Mouse (Mus musculus): ENCODE data around the gene Rora. TPM values are rescaled to one million over a fixed set of nuclear protein-coding genes. Genes with fewer than 3 reads are reported as not detected.

Gene Rora
- polyA plus RNA-seq, 1 experiment: 4.7 TPM

DNA sequence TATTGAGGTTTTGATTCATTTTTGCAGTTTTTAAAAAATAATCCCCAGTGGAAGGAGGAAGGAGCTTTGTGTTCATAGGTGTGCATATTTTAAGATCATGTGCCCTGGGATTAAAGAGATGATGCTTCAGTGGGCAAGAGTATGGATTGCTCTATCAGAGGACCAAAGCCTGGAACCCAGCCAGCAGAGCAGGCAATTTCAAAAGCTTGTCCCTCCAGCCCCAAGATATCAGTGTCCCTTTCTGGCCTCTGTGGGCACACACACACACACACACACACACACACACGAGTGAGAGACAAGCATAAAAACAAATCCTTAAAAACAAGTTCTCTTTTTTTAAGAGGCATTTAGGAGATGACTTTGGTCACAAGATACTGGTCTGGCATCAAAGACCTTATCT lies 727.0 kb downstream of the Rora start:
- TF ChIP-seq POLR2A (IDR thresholded peaks at IDR 0.05; ENCODE audit: control insufficient read depth, extremely low read depth, insufficient read depth, low read length, poor library complexity): no peak
- TF ChIP-seq CTCF (IDR thresholded peaks at IDR 0.05; ENCODE audit: borderline replicate concordance, control insufficient read depth, extremely low read depth, insufficient read depth, low read length, poor library complexity): no peak
- H3K4me3 ChIP-seq (ENCODE audit: control insufficient read depth, insufficient read depth, low read length): no peak overlapping the region
- no peaks in the 10 kb centered on the region for H3K36me3 ChIP-seq (ENCODE audit: control insufficient read depth, insufficient read depth, low read length)
- H3K27ac ChIP-seq (ENCODE audit: control insufficient read depth, insufficient read depth, low read length): no peak overlapping the region
- H3K4me1 ChIP-seq (replicated peaks; ENCODE audit: control insufficient read depth, insufficient read depth, low read length): peaks cover 2% of the 10 kb centered on the region; the same call in 1 of the 2 replicates
- 50% methylated on average over 1 of the region's 1 CpGs for WGBS
- DNase-seq: no peak
- no peaks in the 10 kb centered on the region for H3K27me3 ChIP-seq (ENCODE audit: control insufficient read depth, insufficient read depth, low read length)

DNA sequence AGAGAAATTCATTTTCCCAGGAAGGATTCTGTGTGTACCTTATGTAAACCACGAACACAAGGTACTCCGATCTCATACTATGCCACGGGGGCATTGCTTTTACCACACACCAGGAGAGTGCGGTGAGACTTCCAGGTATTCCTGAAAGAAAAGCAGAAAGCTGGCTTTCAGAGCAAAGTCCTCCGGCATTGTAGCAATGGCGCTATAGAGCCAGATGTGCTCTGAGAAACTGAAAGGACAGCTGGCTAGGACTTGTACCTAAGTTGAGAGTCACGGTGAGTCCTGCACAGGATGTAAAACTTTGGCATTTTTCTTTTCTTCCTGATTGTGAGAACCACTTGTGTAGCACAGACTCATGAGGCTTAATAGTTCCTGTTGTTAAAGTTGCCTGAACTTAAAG lies 728.2 kb downstream of the Rora start:
- DNase-seq: no peak
- 67% methylated on average over 7 of the region's 7 CpGs for WGBS

DNA sequence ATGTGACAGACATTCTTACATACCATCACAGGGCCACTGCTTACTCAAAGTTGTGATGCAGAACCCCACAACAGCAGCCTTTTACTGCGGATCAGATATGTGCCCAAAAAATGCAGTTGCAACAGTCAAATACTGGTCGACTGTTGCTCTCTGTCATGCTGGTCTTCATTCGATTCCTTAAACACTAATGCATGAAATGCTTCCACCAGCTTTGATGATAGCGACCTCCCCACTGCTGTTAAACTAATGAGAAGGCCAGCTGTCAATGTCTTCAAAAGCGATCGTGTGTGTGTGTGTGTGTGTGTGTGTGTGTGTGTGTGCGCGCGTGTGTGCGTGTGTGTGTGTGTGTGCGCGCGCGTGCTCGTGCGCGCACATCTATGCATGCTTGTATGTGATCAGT lies 730.9 kb downstream of the Rora start:
- Histone ChIP-seq H3K27me3 (ENCODE audit: control insufficient read depth, insufficient read depth, low read length) (no peaks in the 10 kb centered on the region), H3K36me3 (ENCODE audit: control insufficient read depth, insufficient read depth, low read length) (no peaks in the 10 kb centered on the region), H3K4me3 (ENCODE audit: control insufficient read depth, insufficient read depth, low read length) (no peak overlapping the region), H3K27ac (ENCODE audit: control insufficient read depth, insufficient read depth, low read length) (no peak overlapping the region), H3K4me1 (replicated peaks; ENCODE audit: control insufficient read depth, insufficient read depth, low read length) (peaks cover 2% of the 10 kb centered on the region; the same call in 1 of the 2 replicates)
- WGBS: 95% methylated on average over 17 of the region's 17 CpGs
- TF ChIP-seq POLR2A (IDR thresholded peaks at IDR 0.05; ENCODE audit: control insufficient read depth, extremely low read depth, insufficient read depth, low read length, poor library complexity): no peak
- no peak for TF ChIP-seq CTCF (IDR thresholded peaks at IDR 0.05; ENCODE audit: borderline replicate concordance, control insufficient read depth, extremely low read depth, insufficient read depth, low read length, poor library complexity)
- DNase-seq: no peak

More for the DNA sequence above, 728.2 kb downstream of the Rora start:
- H3K27ac ChIP-seq (ENCODE audit: control insufficient read depth, insufficient read depth, low read length): no peak overlapping the region
- no peaks in the 10 kb centered on the region for H3K27me3 ChIP-seq (ENCODE audit: control insufficient read depth, insufficient read depth, low read length)
- H3K4me3 ChIP-seq (ENCODE audit: control insufficient read depth, insufficient read depth, low read length): no peak overlapping the region
- TF ChIP-seq POLR2A (IDR thresholded peaks at IDR 0.05; ENCODE audit: control insufficient read depth, extremely low read depth, insufficient read depth, low read length, poor library complexity) (no peak), CTCF (IDR thresholded peaks at IDR 0.05; ENCODE audit: borderline replicate concordance, control insufficient read depth, extremely low read depth, insufficient read depth, low read length, poor library complexity) (no peak)
- H3K4me1 ChIP-seq (replicated peaks; ENCODE audit: control insufficient read depth, insufficient read depth, low read length): peaks cover 2% of the 10 kb centered on the region; the same call in 1 of the 2 replicates
- H3K36me3 ChIP-seq (ENCODE audit: control insufficient read depth, insufficient read depth, low read length): no peaks in the 10 kb centered on the region

DNA sequence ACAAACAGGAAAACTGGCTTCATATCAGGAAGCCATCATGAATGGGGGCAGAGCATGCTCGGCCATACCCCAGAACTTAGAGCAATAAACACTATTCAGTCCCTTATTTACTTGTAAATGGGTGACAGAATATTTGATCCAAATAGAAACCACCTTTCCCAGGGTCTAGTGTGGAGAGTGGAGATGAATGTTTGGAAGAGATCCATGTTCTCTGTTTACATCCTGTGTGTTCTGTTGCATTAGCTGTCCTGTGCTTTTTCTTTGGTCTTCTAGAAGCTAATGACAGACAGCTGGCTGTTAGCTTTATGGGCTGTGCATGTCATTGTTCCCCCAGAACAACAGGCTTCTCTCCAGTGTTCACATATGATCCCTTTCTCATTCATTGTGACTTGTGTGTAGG lies 731.3 kb downstream of the Rora start:
- Histone ChIP-seq H3K27ac (ENCODE audit: control insufficient read depth, insufficient read depth, low read length) (no peak overlapping the region), H3K4me3 (ENCODE audit: control insufficient read depth, insufficient read depth, low read length) (no peak overlapping the region), H3K36me3 (ENCODE audit: control insufficient read depth, insufficient read depth, low read length) (no peaks in the 10 kb centered on the region), H3K27me3 (ENCODE audit: control insufficient read depth, insufficient read depth, low read length) (no peaks in the 10 kb centered on the region), H3K4me1 (replicated peaks; ENCODE audit: control insufficient read depth, insufficient read depth, low read length) (peaks cover 2% of the 10 kb centered on the region; the same call in 1 of the 2 replicates)
- no peak for DNase-seq
- WGBS: 88% methylated on average over 1 of the region's 1 CpGs
- TF ChIP-seq CTCF (IDR thresholded peaks at IDR 0.05; ENCODE audit: borderline replicate concordance, control insufficient read depth, extremely low read depth, insufficient read depth, low read length, poor library complexity): no peak
- TF ChIP-seq POLR2A (IDR thresholded peaks at IDR 0.05; ENCODE audit: control insufficient read depth, extremely low read depth, insufficient read depth, low read length, poor library complexity): no peak

DNA sequence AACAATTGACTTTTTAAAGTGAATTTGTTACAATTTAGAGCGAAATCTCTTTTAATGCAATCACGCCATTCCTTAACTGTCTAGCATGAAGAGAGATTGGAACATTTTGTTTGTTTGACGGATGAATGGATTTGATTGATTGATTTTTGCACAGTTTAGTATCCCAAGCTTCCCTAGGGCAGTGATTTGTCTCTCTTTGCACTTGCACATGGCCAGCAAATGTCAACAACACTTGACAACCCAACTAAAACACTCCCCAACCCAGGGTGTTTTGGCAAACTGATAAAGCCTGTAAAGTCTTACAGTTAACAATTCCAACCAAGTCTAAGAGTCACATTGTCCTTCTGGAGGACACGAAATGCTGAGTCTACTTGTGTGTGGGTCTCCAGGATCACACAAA lies 733.7 kb downstream of the Rora start:
- H3K4me3 ChIP-seq (ENCODE audit: control insufficient read depth, insufficient read depth, low read length): no peak overlapping the region
- H3K27me3 ChIP-seq (ENCODE audit: control insufficient read depth, insufficient read depth, low read length): no peaks in the 10 kb centered on the region
- H3K27ac ChIP-seq (ENCODE audit: control insufficient read depth, insufficient read depth, low read length): no peak overlapping the region
- H3K4me1 ChIP-seq (replicated peaks; ENCODE audit: control insufficient read depth, insufficient read depth, low read length): peaks cover 2% of the 10 kb centered on the region; the same call in 1 of the 2 replicates
- no peaks in the 10 kb centered on the region for H3K36me3 ChIP-seq (ENCODE audit: control insufficient read depth, insufficient read depth, low read length)
- no peak for DNase-seq
- no peak for TF ChIP-seq POLR2A (IDR thresholded peaks at IDR 0.05; ENCODE audit: control insufficient read depth, extremely low read depth, insufficient read depth, low read length, poor library complexity)
- TF ChIP-seq CTCF (IDR thresholded peaks at IDR 0.05; ENCODE audit: borderline replicate concordance, control insufficient read depth, extremely low read depth, insufficient read depth, low read length, poor library complexity): no peak
- 95% methylated on average over 4 of the region's 4 CpGs for WGBS

DNA sequence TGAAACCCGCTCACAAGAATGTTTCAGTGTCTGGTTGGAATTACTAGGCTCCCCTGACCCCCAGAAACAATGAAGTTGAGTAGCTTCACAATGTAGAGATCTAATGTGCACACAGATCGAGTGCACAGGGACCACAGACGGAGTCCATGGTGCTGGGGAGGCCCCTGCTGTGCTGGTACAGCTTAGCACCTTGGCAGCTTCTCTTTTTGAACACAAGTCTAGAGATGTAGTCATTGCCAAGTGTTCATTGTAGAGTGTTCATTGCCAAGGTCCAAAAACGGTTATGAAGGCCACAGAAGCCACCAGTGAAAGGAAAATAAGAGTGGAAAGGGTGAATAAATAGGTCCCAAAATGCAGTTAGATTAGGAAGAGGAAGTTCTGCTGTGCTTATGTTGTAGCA lies 737.0 kb downstream of the Rora start:
- 78% methylated on average over 4 of the region's 4 CpGs for WGBS
- no peak for TF ChIP-seq POLR2A (IDR thresholded peaks at IDR 0.05; ENCODE audit: control insufficient read depth, extremely low read depth, insufficient read depth, low read length, poor library complexity)
- no peak overlapping the region for H3K4me3 ChIP-seq (ENCODE audit: control insufficient read depth, insufficient read depth, low read length)
- H3K4me1 ChIP-seq (replicated peaks; ENCODE audit: control insufficient read depth, insufficient read depth, low read length): peaks cover 5% of the 10 kb centered on the region; the same call in 1 of the 2 replicates
- H3K27me3 ChIP-seq (ENCODE audit: control insufficient read depth, insufficient read depth, low read length): no peaks in the 10 kb centered on the region
- DNase-seq: no peak
- no peaks in the 10 kb centered on the region for H3K36me3 ChIP-seq (ENCODE audit: control insufficient read depth, insufficient read depth, low read length)
- H3K27ac ChIP-seq (ENCODE audit: control insufficient read depth, insufficient read depth, low read length): no peak overlapping the region

DNA sequence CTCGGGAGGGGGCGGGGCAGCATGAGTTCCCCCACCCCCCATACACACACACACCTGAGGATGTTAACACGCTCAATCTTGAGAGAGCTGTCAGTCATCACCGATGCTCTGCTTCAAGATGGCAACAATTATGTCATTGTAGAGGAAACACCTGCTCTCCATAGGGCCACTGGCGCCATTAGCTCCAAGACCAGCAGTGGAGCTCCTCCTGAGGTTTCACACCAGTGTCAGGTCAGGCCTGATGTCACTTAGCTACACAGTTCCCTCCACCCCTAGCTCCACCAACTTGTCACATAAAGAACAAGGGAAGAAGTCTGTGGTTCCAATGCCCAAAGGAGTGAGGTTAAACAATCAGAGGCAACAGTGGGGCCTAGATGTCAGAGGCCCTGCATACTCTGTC lies 740.6 kb downstream of the Rora start:
- TF ChIP-seq CTCF (IDR thresholded peaks at IDR 0.05; ENCODE audit: borderline replicate concordance, control insufficient read depth, extremely low read depth, insufficient read depth, low read length, poor library complexity) (no peak), POLR2A (IDR thresholded peaks at IDR 0.05; ENCODE audit: control insufficient read depth, extremely low read depth, insufficient read depth, low read length, poor library complexity) (no peak)
- 65% methylated on average over 5 of the region's 5 CpGs for WGBS
- DNase-seq: no peak
- no peaks in the 10 kb centered on the region for H3K27me3 ChIP-seq (ENCODE audit: control insufficient read depth, insufficient read depth, low read length)
- H3K27ac ChIP-seq (ENCODE audit: control insufficient read depth, insufficient read depth, low read length): no peak overlapping the region
- H3K4me3 ChIP-seq (ENCODE audit: control insufficient read depth, insufficient read depth, low read length): no peak overlapping the region
- H3K36me3 ChIP-seq (ENCODE audit: control insufficient read depth, insufficient read depth, low read length): no peaks in the 10 kb centered on the region
- peaks cover 9% of the 10 kb centered on the region for H3K4me1 ChIP-seq (replicated peaks; ENCODE audit: control insufficient read depth, insufficient read depth, low read length)

Measured in thymus, adult 2 months (tissue).